Mouse (Mus musculus) kidney, adult 2 months (tissue): Measurements from ENCODE around the gene Ubxn6. TPM values are rescaled to one million over a fixed set of nuclear protein-coding genes. Genes with fewer than 3 reads are reported as not detected.
A peak's percentile ranks its signal among the peaks of the same experiment; 100 is the strongest.

ENCODE experiments used
- DNase-seq: peaks from one replicate; pipeline ENCODE4 v3.0.0; 2021
- H3K27ac ChIP-seq: fragments of 200-500 bp; 2 replicates; pipeline ENCODE4 v1.5.1; 2012; ENCODE audit warnings: low read depth, low read length, control low read depth, inconsistent platforms; ENCODE audit not compliant: insufficient read depth
- H3K27me3 ChIP-seq: fragments of 200-500 bp; replicated peaks from 2 replicates; pipeline ENCODE4 v1.6.1; 2012; ENCODE audit warnings: mild to moderate bottlenecking, moderate library complexity, low read length, inconsistent platforms; ENCODE audit not compliant: control insufficient read depth, insufficient read depth
- H3K36me3 ChIP-seq: fragments of 200-500 bp; 2 replicates; pipeline ENCODE4 v1.6.1; 2012; ENCODE audit warnings: mild to moderate bottlenecking, moderate library complexity, low read length, inconsistent platforms; ENCODE audit not compliant: control insufficient read depth, insufficient read depth
- H3K4me1 ChIP-seq: fragments of 200-500 bp; 2 replicates; pipeline ENCODE4 v1.6.1; 2011; ENCODE audit warnings: low read length; ENCODE audit not compliant: control insufficient read depth, insufficient read depth
- H3K4me3 ChIP-seq: fragments of 200-500 bp; 2 replicates; pipeline ENCODE4 v1.5.1; 2011; ENCODE audit warnings: mild to moderate bottlenecking, low read depth, low read length, control low read depth; ENCODE audit not compliant: insufficient read depth
- CTCF ChIP-seq: fragments of 200-500 bp; conservative IDR thresholded peaks from 2 replicates; pipeline ENCODE4 v1.5.1; 2011; ENCODE audit warnings: low read depth, mild to moderate bottlenecking, control low read depth, low read length, moderate library complexity, mixed read lengths; ENCODE audit not compliant: insufficient read depth, insufficient read length
- POLR2A ChIP-seq: fragments of 200-500 bp; IDR thresholded peaks from one replicate; pipeline ENCODE4 v1.6.1; 2011; ENCODE audit warnings: low read depth, low read length, control low read depth
- WGBS: fragments of 180-500 bp; shearing (Covaris S2); methylation state at CpG from one replicate; pipeline ENCODE4 v1.1.7; 2018; 5-methylcytosine and 5-hydroxymethylcytosine counted together
- polyA plus RNA-seq: library from polyadenylated mRNA; depleted of rRNA; stranded (reverse); fragments of >200 nt; gene quantifications from 2 replicates; pipeline ENCODE4 v1.2.3, GENCODE M21; 2012

The Ubxn6 gene
- polyA plus RNA-seq, 1 experiment, result 75.6 TPM

DNA sequence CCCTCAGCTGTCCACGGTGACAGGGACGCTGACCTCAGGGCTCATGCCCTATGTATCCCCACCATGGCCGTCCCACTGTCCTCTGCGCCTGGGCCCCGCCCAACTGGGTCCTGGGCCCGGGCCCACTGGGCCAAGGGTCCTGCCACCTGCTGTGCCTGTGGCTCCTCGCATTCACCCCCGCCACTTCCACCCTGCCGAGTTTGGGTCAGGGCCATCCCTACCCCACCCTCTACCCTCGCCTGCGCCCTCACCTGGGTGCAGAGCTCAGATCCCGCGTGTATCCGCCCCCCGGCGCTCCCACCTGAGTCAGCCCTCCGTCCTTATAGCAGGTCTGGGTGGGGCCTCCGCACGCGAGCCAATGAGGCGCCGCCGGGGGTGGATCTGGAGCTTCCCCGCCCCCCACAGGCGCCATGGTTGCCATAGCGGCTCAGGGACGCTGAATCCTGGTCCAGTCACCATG lies 42.5 kb upstream of the Ubxn6 start, which contains the start of gene Plin5:
Gene Plin5, minus strand, starts transcription at position 346 of the 460 bp plus-strand sequence.
- peak within 1 kb of the TSS; percentile 34; the same call in 1 of the 2 replicates for H3K4me3 ChIP-seq
- no peaks in the 10 kb centered on the region for H3K36me3 ChIP-seq
- no peak within 1 kb of the TSS for H3K27ac ChIP-seq
- no peaks in the 10 kb centered on the region for H3K4me1 ChIP-seq
- WGBS, result 3% methylated on average over 27 of the region's 27 CpGs
- no peaks in the 10 kb centered on the region for H3K27me3 ChIP-seq
- DNase-seq, result peak; percentile 87
- TF ChIP-seq CTCF (no peak), POLR2A (no peak)

- Histone ChIP-seq H3K36me3 (no peaks in the 10 kb centered on the region), H3K27me3 (no peaks in the 10 kb centered on the region), H3K4me1 (no peaks in the 10 kb centered on the region), H3K4me3 (no peak overlapping the region), H3K27ac (no peak overlapping the region)
- WGBS, result 77% methylated on average over 10 of the region's 10 CpGs
- no peak for TF ChIP-seq POLR2A
- no peak for TF ChIP-seq CTCF
- no peak for DNase-seq
These were observed 41.4 kb upstream of the Ubxn6 start for GRCm38 (mm10) chr17:56116193-56116592.

DNA sequence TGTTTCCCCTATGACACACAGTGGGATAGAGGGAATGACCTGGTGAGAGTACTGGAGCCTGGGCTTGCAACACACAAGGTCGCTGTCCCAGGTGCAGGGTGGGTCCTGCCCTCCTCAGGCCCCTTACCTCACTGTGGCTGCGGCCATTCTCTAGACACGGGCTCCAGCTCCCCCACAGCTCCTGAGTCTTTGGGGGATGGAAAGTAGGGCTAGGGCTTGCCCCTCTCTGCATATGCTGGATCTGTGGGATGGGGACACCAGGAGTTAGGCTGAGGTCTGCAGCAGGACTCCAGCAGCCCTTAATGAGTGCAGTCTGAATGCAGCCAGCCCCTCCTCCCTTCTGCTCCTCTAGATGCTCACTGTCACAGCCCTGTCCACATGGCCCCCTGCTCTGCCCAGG lies 37.9 kb upstream of the Ubxn6 start:
- no peak for TF ChIP-seq CTCF
- TF ChIP-seq POLR2A, result no peak
- Histone ChIP-seq H3K27me3 (no peaks in the 10 kb centered on the region), H3K27ac (no peak overlapping the region), H3K4me1 (no peaks in the 10 kb centered on the region), H3K4me3 (no peak overlapping the region), H3K36me3 (no peaks in the 10 kb centered on the region)
- WGBS, result 85% methylated on average over 3 of the region's 3 CpGs
- no peak for DNase-seq

DNA sequence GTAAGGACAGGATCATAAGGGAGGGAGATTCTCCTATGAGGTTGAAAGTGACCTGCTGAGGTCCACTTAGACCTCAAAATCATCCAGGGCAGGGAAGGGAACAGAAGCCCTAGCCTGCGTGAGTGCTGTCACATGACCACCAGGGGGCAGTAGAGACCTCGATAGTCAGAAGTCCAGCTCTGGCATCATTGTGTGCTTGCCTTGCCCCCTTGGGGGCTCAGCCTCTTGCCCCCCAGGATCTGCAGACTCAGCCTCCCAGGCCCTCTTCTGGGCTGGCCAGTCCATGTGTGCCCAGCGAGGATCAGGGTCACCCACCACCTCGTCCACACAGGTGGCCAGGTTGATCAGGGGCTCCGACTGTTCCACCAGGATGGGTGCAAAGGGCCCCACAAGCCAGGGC lies 37.0 kb upstream of the Ubxn6 start:
- TF ChIP-seq CTCF, result peak; percentile 89
- no peak for TF ChIP-seq POLR2A
- Histone ChIP-seq H3K27me3 (no peaks in the 10 kb centered on the region), H3K4me3 (no peak overlapping the region), H3K27ac (no peak overlapping the region), H3K36me3 (no peaks in the 10 kb centered on the region), H3K4me1 (no peaks in the 10 kb centered on the region)
- DNase-seq, result peak; percentile 69
- 53% methylated on average over 5 of the region's 5 CpGs for WGBS

DNA sequence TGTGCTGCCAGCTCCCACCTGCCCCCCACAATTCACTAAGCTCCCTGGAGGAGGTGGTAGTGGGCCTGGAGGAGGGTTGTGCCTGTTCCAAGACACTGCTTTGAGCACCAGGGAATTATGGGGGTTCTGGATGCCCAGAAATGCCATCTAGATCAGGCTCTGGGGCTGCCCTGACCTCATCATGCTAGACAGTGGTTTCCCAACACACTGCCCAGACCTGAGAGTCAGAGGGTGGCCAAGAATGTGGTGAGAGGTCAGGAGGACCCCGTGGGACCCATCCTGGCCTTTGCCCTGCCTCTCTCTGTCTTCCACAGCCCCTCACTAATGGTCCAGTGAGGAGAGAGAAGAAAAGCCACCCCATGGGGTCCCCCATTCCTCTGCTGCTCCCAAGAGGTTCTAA lies 36.2 kb upstream of the Ubxn6 start:
- Histone ChIP-seq H3K4me1 (no peaks in the 10 kb centered on the region), H3K36me3 (no peaks in the 10 kb centered on the region), H3K27me3 (no peaks in the 10 kb centered on the region), H3K27ac (no peak overlapping the region), H3K4me3 (no peak overlapping the region)
- no peak for DNase-seq
- no peak for TF ChIP-seq CTCF
- no peak for TF ChIP-seq POLR2A
- 47% methylated on average over 1 of the region's 1 CpGs for WGBS

- no peak overlapping the region for H3K27ac ChIP-seq
- no peak overlapping the region for H3K4me3 ChIP-seq
- WGBS, result 63% methylated on average over 4 of the region's 4 CpGs
- no peaks in the 10 kb centered on the region for H3K4me1 ChIP-seq
- TF ChIP-seq CTCF (no peak), POLR2A (no peak)
- DNase-seq, result no peak
- no peaks in the 10 kb centered on the region for H3K36me3 ChIP-seq
- H3K27me3 ChIP-seq, result no peaks in the 10 kb centered on the region
These were observed 35.7 kb upstream of the Ubxn6 start for GRCm38 (mm10) chr17:56110571-56110970.

GRCm38 (mm10) chr17:56109219-56110051 lies 34.6 kb upstream of the Ubxn6 start, which contains the start of gene Plin4:
Gene Plin4, minus strand, starts transcription at chr17:56109803.
- 54% methylated on average over 10 of the region's 10 CpGs for WGBS
- no peak for TF ChIP-seq CTCF
- no peak for TF ChIP-seq POLR2A
- H3K4me3 ChIP-seq, result no peak within 1 kb of the TSS
- no peaks in the 10 kb centered on the region for H3K4me1 ChIP-seq
- H3K27ac ChIP-seq, result no peak within 1 kb of the TSS
- peak; percentile 22 for DNase-seq
- no peaks in the 10 kb centered on the region for H3K36me3 ChIP-seq
- H3K27me3 ChIP-seq, result no peaks in the 10 kb centered on the region
